7 mouse cellular contexts compared by ENCODE assay signal in the genomic region with DNA sequence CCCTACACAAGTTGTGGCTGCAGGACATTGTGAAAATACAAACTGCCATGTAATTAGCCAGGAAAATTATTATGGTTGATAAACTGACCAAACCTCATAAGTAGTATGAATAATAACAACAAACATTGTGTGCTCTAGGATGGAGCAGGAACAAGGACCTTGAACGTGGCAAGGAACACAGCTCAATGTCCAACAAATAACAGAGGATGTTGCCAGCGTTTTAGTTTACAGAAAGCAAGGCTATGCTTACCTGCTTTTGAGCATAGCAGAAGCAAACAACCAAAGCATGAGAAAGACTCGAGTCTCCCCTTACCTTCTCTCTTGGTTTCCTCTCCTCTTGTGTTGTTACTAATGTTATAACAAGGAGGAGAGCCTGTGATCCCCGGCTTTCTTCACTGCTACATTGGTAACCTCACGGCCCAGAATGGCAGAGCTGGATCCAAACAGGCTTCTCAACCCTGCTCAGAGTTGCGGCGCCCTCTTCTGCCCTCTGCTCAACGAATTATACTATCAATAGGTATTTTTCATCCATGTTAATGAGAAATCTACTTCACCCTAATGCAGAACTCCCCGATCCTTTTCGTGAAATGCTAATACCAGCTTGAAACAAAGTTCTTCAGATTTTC. TPM values are rescaled to one million over a fixed set of nuclear protein-coding genes. Genes with fewer than 3 reads are reported as not detected.
DNase-seq lines count a peak whose midpoint lies in the region; ATAC-seq and TF ChIP-seq lines count a peak whose summit lies in the region.

No protein-coding gene starts in this region.

- no peaks in the 10 kb centered on the region for H3K27me3 ChIP-seq in heart, embryonic 15.5 days
- H3K27me3 ChIP-seq in liver, adult 2 months (ENCODE audit: control insufficient read depth, insufficient read depth, low read length): no peaks in the 10 kb centered on the region
- no peaks in the 10 kb centered on the region for H3K27me3 ChIP-seq in stomach, embryonic 14.5 days (ENCODE audit: control insufficient read depth, insufficient read depth, low read length)

- no peak for TF ChIP-seq POLR2A in liver, adult 2 months (IDR thresholded peaks at IDR 0.05; ENCODE audit: extremely low read depth, insufficient read depth, low read length)

- H3K4me3 ChIP-seq in heart, embryonic 15.5 days: peak overlapping the region; percentile 100
- H3K4me3 ChIP-seq in liver, adult 2 months (ENCODE audit: insufficient read depth, low read depth, low read length): peak overlapping the region; percentile 61
- H3K4me3 ChIP-seq in stomach, embryonic 14.5 days (ENCODE audit: low read depth, low read length): peak overlapping the region; percentile 98

- peak overlapping the region; percentile 99 for H3K27ac ChIP-seq in heart, embryonic 15.5 days
- H3K27ac ChIP-seq in liver, adult 2 months (replicated peaks; ENCODE audit: insufficient read depth, low read depth, low read length): peak overlapping the region; percentile 93
- peak overlapping the region; percentile 71; the same call in 1 of the 2 replicates for H3K27ac ChIP-seq in stomach, embryonic 14.5 days (ENCODE audit: low read length)

- peaks cover 15% of the 10 kb centered on the region; the same call in 1 of the 2 replicates for H3K79me2 ChIP-seq in liver, adult 2 months (ENCODE audit: control insufficient read depth, insufficient read depth, low read length)

- H3K9me3 ChIP-seq in heart, embryonic 15.5 days (replicated peaks): no peaks in the 10 kb centered on the region
- H3K9me3 ChIP-seq in stomach, embryonic 14.5 days (ENCODE audit: control insufficient read depth, low read depth, low read length): no peaks in the 10 kb centered on the region

- WGBS in heart, embryonic 15.5 days: 30% methylated on average over 10 of the region's 10 CpGs
- 4% methylated on average over 10 of the region's 10 CpGs for WGBS in liver, adult 2 months
- WGBS in stomach, embryonic 14.5 days: 40% methylated on average over 10 of the region's 10 CpGs

- peak overlapping the region; percentile 47 for H3K9ac ChIP-seq in heart, embryonic 15.5 days
- H3K9ac ChIP-seq in liver, adult 2 months (ENCODE audit: low read depth, low read length): peak overlapping the region; percentile 78
- H3K9ac ChIP-seq in stomach, embryonic 14.5 days (replicated peaks; ENCODE audit: low read depth, low read length): peak overlapping the region; percentile 15; the same call in 1 of the 2 replicates

- no peak for TF ChIP-seq CTCF in liver, adult 2 months (IDR thresholded peaks at IDR 0.05; ENCODE audit: low read depth, low read length)

- H3K4me1 ChIP-seq in heart, embryonic 15.5 days (replicated peaks): peaks cover 66% of the 10 kb centered on the region
- H3K4me1 ChIP-seq in liver, adult 2 months (ENCODE audit: control insufficient read depth, insufficient read depth, low read length): peaks cover 22% of the 10 kb centered on the region
- H3K4me1 ChIP-seq in stomach, embryonic 14.5 days (ENCODE audit: control insufficient read depth, insufficient read depth, low read length): peaks cover 51% of the 10 kb centered on the region

- ATAC-seq in heart, embryonic 15.5 days (replicated peaks; ENCODE audit: insufficient number of reproducible peaks, insufficient read depth, low FRiP score, low read depth): no peak
- no peak for ATAC-seq in stomach, embryonic 14.5 days (ENCODE audit: insufficient number of reproducible peaks, insufficient read depth, low FRiP score, low read depth)

- H3K4me2 ChIP-seq in heart, embryonic 15.5 days: peak overlapping the region; percentile 71
- peak overlapping the region; percentile 76 for H3K4me2 ChIP-seq in stomach, embryonic 14.5 days (replicated peaks; ENCODE audit: low read depth, low read length)

- peak; percentile 30 for DNase-seq in right cerebral cortex, adult 18-20 months
- DNase-seq in right cerebral cortex, adult 2 months (ENCODE audit: low spot score in 2 of 2): no peak
- DNase-seq in cerebellum, adult 9-11 months: peak; percentile 49
- DNase-seq in liver, adult 2 months (ENCODE audit: extremely low read depth, low read depth, low spot score): peak; percentile 92
- no peak for DNase-seq in urinary bladder, postnatal 25 days (ENCODE audit: low spot score)

- H3K36me3 ChIP-seq in heart, embryonic 15.5 days: no peaks in the 10 kb centered on the region
- 0 out of 2 replicates have a peak, but pooled peaks cover 1% of the 10 kb centered on the region for H3K36me3 ChIP-seq in liver, adult 2 months (ENCODE audit: control insufficient read depth, insufficient read depth, low read length)
- no peaks in the 10 kb centered on the region for H3K36me3 ChIP-seq in stomach, embryonic 14.5 days (ENCODE audit: control insufficient read depth, insufficient read depth, low read length)

RNA-seq across cellular contexts. Expression of gene Fam160b1, which starts 0.7 kb away (rescaled TPM):
- polyA plus RNA-seq in heart, embryonic 15.5 days (2015; fragmentation: Nextera tagmentation; extraction: Ambion mirVana): 9.4 and 11.1 TPM in 2 replicates
- total RNA-seq in liver, adult 2 months (2014; rRNA removed): 18.4 and 21.7 TPM in 2 replicates
- polyA plus RNA-seq in liver, adult 2 months (2012; rRNA removed): 10.6 and 10.9 TPM in 2 replicates
- 16.6 and 20.4 TPM in 2 replicates for polyA plus RNA-seq in stomach, embryonic 14.5 days (2014; fragmentation: Nextera tagmentation; extraction: Ambion mirVana)

RNA-seq across cellular contexts. Expression of gene Ablim1, which starts 45.1 kb away (rescaled TPM):
- polyA plus RNA-seq in heart, embryonic 15.5 days (2015; fragmentation: Nextera tagmentation; extraction: Ambion mirVana): 56.2 and 63.8 TPM in 2 replicates
- 23.7 and 35.2 TPM in 2 replicates for total RNA-seq in liver, adult 2 months (2014; rRNA removed)
- 16.4 and 16.6 TPM in 2 replicates for polyA plus RNA-seq in liver, adult 2 months (2012; rRNA removed)
- 36.9 and 43.7 TPM in 2 replicates for polyA plus RNA-seq in stomach, embryonic 14.5 days (2014; fragmentation: Nextera tagmentation; extraction: Ambion mirVana)

Comparison
In these comparisons a context has a peak if more than half of its experiments do, and no peak if none do; other contexts are left out.
1. DNase-seq: peak in right cerebral cortex, adult 18-20 months (single experiment), cerebellum, adult 9-11 months (single experiment) and liver, adult 2 months (single experiment); none in right cerebral cortex, adult 2 months (0 of 2) and urinary bladder, postnatal 25 days (single experiment).
2. H3K9ac ChIP-seq: peak in every context shown above with its lines; median percentile 78 in liver, adult 2 months; 47 in heart, embryonic 15.5 days; 15 in stomach, embryonic 14.5 days.
3. Peak in every context shown above with its lines, with median percentiles within 50 percentile points of each other: H3K27ac ChIP-seq and H3K4me3 ChIP-seq.